Mouse (Mus musculus) gastrocnemius, adult 8-10 months (tissue): ENCODE measurements around the gene Glb1l. TPM values are rescaled to one million over a fixed set of nuclear protein-coding genes. Genes with fewer than 3 reads are reported as not detected.
A peak's percentile ranks its signal among the peaks of the same experiment; 100 is the strongest.

Experiments
- DNase-seq, 2 experiments: peaks; one replicate each; pipeline ENCODE4 v3.0.0; 2022; ENCODE audit warnings: low spot score in 2 of 2
- total RNA-seq, 4 experiments: library from RNA; stranded (reverse); gene quantifications; 2 replicates each; pipeline ENCODE4 v1.2.4; 2022

Gene Glb1l
- total RNA-seq, 4 experiments from 2014 or later = 0.73 to 2.3 (median 1.3) TPM

DNA sequence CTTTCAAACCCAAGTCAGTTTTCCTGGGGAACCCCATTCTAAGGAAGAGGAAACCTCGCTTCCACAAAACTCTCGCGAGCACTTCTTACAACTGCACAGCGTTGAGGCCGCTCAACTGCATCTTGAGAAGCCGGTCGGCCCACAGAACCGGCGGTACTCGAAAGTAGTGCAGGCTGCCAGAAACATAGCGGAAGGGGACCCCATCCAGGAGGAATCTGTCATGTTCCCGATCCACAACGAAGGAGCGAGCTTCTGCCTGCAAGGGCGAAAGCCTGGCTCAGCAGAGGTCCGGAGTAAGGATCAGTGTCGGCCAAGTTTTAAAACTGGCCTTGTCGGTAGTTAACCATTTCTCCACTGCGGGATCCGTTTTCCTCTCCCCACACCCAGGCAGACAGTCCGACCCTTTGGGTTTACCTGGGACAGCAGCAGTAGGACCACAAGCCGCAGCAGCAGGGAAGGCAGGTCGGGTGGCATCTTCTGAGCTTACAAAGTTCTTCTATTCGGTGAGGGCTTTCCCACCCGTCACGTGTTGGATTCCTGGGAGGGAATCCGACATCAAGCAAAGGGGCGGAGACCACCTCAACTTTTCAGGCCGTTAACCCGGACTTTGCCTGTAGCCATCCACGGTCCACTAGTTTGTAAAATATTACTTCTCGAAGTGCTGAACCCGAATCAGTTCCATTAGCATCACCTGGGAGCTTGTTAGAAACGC lies 1.5 kb downstream of the Glb1l start:
- DNase-seq = no peak

DNA sequence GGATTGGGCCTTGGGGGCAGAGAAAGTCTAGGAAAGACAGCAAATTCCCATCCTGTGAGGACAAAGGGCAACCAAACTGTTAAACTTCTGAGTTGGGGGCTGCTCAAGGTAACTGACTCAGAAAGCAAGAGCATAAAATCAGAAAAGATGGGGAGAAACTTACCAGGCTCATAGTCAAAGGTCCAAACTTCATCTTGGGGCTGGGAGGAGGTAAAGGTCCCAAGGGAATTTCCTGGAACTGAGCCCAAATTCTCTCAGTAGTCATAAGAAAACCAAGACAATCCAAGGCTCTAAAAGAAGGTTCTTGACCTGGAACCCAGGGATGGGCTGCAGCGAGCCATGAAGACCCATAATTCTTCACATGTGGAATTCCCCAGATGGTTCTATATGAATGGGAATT lies 9.4 kb downstream of the Glb1l start:
- no peak for DNase-seq

DNA sequence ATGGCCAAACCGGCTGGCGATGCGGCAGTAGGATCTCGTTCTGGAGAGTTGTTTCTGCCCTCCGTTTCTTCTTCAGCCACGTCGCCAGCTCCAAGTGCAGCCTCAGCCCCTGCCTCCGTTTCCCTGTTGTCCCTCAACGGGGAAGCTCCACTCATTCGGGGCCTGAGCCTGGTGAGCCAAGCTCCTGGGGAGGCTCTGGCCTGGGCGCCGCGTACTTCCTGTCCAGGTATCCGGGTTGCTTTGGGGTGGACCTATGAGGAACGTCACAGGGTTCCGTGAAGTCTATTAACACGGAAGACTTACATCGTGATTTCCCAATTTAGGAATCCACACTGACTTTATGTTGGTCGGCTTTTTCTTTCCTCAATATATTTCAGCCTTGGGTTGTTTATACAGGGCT lies 18.2 kb downstream of the Glb1l start:
- DNase-seq = no peak

DNA sequence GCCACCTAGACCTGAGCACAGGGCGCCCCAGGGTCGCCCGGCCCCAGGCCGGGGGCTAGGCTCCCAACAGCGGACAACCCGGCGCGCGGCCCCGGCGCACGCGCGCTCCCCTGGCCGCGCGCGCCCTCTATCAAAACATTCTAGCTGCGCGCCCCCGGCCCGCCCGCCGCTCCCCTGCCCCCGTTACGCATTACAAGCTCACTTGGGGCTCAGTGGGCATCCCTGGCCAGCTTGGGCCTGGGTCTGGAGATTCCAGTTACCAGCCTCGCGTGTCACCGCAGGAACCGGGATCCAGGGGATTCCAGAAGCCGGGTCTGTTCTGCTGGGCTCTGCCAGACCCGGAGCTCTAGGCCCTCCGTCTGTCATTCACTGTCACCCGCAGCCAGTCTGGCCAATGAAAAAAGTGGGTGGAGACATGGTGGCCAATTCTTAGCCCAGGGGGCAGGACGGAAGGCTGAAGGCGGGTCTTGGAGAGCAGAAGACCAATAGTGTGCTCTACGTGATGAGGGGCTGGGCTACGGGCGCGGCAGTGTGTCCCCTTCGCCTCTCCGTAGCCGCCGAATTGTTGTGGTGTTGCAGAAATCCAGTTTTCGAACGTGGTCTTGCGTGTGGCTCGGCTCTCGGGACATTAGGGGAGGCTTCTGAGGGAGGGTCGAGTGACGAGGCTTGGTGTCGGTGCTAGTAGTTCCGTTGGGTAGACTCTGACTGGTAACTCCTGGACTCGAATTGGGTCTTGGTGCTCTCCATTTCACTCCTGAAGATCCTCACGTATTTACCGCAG lies 18.8 kb downstream of the Glb1l start, which contains the start of the genes Ankzf1 and Atg9a:
Ankzf1 (plus strand) TSS at position 530 of the 781 bp plus-strand sequence.
Atg9a (minus strand) TSS at position 575 of the 781 bp plus-strand sequence.
- peak; percentile 94 to 98 for DNase-seq

DNA sequence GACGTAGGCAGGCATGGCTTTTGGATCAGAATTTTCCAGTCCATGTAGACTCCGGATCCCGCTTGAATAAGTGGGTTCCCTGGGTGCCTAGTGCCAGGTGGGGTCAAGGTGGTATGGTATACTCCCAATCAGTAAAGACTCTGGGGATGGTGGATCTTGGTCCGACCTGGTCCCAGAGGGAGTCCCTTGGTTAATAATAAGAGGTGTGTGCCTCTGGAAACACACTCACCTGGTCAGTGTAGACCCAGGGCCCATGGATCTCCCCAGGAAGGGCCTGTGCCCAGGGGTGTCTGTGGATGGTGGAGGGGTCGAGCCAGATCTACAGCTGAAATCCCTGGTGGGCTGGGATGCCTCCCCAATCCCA lies 19.4 kb downstream of the Glb1l start:
- DNase-seq = no peak

DNA sequence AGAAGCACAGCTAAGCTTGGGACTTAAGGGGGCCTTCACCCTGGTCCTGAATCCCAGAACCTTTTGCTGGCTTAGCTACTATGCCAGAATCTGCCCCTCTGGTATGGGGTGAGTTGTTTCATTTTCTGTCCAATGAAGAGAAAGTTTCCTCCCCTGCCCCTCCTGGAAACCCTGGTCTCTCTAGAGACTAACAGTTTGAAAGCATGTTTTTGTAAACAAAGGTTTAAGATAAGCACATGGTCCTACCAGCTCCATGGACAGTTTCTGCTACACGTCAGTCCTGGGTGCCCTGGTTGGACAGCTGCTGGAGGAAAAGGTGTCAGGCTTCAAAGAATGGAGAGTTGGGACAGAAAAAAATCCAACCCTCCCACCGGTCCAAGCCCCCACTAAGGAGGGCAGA lies 20.0 kb downstream of the Glb1l start:
- no peak for DNase-seq

DNA sequence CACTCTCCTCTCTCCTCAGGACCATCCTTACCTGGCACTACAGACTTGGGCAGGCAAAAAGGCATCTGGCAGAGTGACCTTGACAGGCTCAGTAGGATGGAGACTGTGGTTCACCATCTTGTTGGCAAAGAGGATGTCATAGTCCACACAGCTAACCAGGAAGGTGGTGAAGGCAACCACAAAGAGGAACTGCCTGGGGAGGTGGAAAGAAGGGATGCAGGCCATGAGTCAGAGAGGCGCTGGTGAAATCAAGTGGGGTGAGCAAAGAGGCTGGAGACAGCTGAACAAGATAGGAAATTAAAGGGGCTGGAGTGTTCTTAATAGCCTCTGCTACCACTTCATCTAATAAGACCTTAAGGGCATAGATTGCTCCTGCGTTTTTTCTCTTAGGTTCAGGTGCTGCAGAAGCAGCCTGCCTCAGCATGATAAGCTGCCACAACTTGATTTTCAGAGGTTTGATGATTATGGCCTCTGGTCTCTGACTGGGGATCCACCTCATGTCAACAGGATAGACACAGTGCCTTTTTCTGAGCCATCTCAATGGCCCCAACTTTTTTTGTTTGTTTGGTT lies 22.6 kb downstream of the Glb1l start:
- no peak for DNase-seq

DNA sequence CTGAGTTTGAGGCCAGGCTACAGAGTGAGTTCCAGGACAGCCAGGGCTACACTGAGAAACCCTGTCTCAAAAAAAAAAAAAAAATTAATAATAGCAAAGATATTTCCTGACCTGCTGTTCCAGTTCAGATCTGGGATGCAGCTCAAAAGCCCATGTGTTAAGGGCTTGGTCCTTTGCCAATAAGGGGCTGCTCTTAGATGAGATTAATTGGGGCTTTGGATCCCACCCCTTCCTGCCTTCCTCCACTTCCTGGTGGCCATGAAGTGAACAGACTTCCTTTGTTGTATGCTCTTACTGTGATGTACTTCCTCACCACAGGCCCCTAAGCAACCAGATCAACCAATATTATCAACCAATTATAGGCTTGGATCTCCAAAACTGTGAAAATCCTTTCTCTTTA lies 23.5 kb downstream of the Glb1l start:
- DNase-seq = no peak

DNA sequence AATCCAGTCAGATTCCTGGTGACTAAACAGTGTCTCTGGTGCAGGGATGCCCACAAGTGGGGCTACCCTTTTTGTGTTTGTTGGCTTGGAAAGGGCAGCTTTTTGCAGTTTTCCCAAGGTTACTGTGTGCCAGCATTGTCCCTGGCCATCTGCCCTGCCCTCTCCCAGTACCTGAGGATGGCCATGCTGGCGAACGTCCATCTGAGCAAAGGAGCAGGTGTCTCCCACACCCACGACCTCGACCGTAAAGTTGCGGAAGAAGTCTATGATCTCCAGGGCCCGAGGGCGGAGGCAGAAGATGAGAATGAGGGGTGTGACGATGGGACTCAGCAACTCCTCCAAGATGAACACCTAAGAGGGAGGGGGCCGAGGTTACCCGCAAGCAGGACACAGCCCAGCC lies 25.1 kb downstream of the Glb1l start:
- DNase-seq = no peak

DNA sequence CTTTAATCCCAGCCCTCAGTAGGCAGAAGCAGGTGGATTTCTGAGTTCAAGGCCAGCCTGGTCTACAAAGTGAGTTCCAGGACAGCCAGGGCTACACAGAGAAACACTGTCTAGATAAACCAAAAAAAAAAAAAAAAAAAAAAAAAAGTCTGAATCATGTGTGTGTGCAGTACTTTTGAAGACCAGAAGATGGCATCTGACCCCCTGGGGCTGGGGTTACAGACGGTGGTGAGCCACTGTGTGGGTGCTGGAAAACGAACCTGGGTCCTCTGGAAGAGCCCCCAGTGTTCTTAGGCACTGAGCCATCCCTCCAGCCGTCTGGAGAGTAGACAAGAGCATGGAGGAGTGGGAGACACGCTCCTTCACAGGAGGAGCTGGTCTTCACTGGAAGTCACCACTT lies 28.5 kb downstream of the Glb1l start:
- no peak for DNase-seq

DNA sequence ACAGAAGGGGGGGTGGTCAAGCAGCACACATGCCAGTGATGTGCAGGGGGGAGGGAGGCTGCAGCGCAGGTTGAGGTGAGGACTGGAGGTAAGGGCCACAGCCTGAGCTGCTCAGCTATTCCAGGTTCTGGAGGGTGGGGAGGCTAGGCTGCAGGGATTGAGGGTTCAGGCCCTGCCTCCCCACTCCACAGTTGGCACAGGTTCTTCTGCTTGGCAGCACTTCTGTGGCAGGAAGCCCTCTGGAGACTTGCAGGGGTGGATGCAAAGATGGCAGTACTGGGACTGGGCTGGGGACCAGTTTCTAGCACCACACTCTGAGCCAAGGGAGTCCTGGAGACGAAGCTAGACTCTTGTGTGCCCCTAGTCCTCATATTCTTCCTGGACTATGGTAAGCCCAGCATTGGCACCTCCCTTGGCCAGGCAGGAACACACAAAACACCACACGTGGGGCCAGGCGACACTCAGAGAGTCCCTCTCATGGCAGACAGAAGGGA lies 29.2 kb downstream of the Glb1l start:
- no peak for DNase-seq

DNA sequence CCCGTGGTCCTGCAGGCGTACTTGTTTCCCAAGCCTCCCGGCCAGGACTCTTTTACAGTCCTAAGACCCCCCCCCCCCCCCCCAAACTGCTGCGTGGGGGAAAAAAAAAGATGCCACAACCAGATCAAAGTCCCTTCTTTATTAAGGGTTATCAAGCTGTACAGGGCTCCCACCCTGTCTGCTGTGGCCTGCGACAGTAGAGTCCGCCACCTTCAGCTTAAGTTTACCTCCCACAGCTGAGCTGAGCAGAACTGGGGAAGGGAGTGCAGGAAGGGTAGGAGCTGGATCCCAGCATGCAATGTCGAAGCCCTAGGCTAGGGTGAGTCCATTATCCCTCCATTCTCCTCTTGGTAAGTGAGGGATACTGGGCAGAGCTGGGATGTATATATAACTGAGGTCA lies 29.9 kb downstream of the Glb1l start:
- no peak for DNase-seq

DNA sequence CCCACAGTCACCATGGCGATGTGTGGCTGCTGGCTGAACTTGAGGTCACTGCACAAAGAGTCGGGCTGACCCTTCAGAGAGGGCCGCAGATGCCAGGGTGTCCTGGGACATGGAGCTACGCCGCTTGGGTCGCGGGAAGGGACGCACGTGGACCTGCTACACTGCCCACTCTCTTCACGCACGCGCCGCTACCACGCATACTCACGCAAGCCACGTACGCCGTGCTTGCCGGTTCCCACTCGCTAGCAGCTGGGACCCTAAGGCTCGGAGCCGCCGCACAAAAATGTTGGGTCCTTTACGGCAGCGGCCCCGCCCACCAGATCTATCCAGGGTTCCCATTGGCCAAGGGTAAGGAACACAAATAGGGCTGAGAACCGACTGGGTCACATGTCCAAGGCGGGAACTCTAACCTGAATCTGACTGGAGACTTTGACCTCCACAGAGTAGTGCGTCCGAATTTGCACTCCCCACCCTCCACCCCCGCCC lies 30.5 kb downstream of the Glb1l start, which contains the start of gene Abcb6:
Abcb6 (minus strand) TSS at position 288 of the 486 bp plus-strand sequence.
- DNase-seq = peak; percentile 79 to 84

DNA sequence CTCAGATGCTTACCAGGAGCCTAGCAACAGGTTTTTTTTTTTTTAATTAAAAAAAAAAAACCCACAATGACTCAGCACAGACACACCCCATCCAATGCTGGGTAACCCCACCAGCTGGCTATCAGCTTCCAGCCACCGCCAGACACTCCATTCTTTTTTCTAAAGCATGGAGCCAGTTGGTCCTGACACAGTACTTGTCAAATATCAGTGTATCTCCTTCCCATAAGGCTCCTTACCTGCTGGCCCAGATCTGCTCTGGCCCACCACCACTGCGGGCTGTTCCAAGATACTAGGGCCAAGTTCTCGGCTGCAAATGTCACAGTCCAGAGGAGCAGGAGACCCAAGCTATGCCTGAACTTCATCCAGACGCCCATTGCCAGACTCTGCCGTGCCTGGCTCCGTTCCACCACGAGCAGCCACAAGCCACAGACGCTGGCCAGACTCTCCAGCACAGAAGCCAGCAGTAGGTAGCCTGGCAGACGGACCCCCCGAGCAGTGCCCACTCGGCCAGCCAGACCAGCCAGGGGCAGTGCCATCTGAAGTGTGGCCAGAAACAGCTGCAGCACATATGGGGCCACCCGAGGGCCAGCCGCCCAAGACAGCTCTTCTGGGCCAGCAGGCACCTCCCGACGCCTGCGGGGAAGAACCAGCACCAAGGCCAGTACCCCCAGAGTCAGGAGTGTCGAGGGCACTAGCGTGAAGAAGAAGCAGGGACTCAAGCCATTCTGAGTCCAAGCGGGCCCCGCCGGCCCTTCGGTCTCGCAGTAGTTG lies 31.1 kb downstream of the Glb1l start:
- peak in 1 of 2 experiments; percentile 40 for DNase-seq

DNA sequence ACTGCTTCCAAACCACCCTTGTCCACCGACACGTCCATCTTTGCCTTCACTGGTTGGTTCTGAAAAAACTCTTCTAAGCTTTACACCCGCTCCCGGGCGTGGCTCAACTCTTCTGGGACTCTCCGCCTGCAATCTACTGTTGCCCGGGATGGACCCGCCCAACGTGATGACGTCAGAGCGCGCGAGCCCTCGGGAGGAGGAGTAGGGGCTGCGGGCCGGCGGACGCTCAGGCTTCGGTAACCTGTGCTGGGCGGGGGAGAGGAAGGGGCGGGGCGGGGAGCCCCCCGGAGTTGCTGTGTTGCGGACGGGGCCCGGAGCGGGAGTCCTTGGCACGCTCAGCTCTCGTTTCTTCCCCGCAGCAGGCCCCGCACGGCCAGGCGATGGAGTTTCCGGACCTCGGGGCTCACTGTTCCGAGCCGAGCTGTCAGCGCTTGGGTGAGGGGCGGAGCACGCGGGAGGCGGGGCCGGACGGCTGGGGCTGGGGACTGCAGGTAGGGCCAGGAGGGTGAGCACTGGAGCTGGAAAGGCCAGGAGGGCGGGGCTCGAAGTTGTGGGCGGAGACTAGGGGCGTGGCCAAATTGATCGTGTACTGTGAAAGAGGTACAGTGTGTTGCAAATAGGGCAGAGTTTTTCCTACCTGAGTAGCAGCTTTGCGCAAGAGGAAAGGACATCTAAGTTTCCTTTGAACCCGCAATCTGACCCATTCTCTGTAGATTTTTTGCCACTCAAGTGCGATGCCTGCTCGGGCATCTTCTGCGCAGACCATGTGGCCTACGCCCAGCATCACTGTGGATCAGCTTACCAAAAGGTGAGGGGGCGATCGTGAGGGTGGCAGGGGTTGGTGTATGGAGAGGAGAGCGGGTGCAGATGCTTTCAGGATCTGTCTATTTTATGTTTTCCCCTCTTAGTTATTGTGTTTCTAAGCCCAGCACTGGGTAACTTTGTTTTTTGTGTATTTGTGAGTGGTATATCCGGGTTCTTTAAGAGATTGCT lies 41.8 kb downstream of the Glb1l start, which contains the start of gene Zfand2b:
Zfand2b (plus strand) TSS at position 175 of the 993 bp plus-strand sequence.
- peak; percentile 95 to 96 for DNase-seq

DNA sequence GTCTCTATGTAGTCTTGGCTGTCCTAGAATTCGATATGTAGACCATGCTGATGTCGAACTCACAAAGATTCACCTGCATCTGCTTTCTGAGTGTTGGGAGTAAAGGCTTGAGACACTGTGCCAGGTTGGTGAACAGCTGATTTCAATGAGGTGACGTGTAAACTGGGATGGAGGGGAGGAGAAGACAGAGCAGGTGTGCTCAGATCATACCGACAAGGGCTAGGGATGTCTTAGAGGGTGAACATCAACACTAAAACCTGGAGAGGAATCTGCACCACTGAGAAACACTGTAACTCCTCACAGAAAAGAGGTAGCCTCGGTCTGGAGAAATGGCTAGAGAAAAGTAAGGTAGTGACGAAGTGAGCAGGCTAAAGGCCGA lies 42.5 kb downstream of the Glb1l start:
- no peak for DNase-seq

DNA sequence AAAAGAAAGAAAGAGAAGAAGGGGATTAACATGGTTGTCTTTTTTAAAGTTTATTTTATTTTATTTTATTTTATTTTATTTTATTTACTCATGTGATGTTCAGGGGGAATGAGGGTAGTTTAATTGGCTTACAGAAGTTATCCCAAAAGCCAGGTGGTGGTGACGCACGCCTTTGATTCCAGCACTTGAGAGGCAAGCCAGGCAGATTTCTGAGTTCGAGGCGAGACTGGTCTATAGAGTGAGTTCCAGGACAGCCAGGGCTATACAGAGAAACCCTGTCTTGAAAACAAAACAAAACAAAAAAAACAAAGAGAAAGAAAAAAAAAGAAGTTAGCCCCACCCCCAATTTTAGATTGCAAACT lies 50.4 kb downstream of the Glb1l start:
- no peak for DNase-seq

DNA sequence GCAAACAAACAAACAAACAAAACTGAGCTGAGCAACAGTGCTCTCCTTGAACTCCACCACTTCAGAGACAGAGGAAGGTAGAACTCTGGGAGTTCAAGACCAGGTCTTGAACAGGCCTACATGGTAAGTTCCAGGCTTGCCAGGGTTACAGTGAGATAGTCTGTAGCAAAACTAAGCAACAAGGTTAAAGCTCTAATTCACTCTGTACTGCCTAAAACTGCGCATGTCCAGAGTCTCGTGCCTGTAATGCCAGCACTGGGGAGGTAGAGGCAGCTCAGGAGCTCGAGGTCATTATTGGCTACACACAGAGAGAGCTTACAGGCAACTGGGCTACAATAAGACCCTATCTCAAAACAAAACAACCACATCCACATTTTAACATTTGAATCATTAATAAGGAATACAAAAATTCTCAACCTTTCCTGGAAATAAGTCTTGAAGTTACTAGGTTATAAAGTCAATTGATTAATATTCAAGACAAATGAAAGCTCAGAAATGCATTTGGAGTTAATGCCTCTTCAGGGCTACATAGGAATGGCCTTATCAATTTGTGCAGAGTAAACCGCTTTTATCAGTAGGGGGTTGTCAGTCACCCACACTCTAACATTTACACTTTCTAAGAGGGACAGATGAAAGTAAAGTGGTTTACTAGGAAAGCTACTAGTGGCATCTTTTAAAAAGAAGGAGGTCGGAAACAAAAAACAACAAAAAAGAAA lies 50.9 kb downstream of the Glb1l start:
- no peak for DNase-seq

DNA sequence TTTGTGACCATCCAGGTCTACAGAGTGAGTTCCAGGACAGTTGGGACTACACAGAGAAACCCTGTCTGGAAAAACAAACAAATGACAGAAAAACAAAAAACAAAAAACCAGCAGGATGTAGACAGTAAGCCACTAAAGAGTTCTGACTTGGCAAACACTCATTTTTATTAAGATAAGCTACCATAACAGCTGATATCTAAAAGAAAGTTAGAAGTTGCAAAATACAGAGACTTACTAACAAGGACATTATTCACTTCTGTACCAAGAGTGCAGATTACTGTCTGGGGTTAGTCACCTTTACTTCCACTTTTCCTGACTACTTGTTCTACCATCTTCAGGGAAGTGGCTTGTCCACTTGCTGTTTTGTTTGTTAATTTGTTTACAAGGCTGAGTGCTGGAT lies 51.6 kb downstream of the Glb1l start:
- no peak for DNase-seq
